Mouse (Mus musculus): ENCODE data around the gene Gm11037. TPM values are rescaled to one million over a fixed set of nuclear protein-coding genes. Genes with fewer than 3 reads are reported as not detected.

Gm11037 gene
- total RNA-seq (2014; rRNA removed) (not detected in 2 replicates), polyA plus RNA-seq (2015; fragmentation: Nextera tagmentation; extraction: Ambion mirVana) (not detected in 2 replicates)

DNA sequence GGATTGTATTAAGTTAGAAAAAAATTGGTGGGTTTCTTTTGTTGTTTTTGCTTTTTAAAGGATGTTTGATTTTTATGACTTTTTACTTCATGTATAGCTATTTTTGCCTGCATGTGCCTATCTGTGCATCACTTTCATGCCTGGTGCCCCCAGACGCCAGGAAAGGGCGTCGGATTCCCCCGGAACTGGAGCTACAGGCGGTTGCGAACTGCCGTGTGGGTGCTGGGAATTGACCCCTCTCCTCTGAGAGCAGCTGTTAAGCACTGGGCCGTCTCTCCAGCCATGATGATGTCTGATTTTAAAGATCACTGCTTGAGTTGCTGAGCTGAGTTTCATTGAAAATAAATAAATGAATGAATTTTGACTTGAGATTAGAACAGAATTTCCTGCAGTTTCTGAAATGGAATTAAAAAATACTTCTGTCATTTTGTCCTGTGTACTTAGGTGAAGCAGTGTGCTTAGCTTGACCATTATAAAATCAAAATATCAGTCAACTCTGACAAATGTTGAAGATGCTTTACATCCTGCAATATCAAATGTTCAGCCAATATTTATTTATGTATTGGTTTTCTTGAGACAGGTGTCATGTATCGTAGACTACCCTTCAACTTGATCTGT, at the start of gene Gm11037:
TSS of gene Gm11037 (plus strand) at position 568 of the 618 bp plus-strand sequence.
- no peaks in the 10 kb centered on the region for H3K9me3 ChIP-seq (ENCODE audit: low read length)
- no peak within 1 kb of the TSS for H3K4me3 ChIP-seq (ENCODE audit: low read depth, low read length)
- 87% methylated on average over 9 of the region's 9 CpGs for WGBS
- H3K4me1 ChIP-seq (ENCODE audit: insufficient read depth, low read length) = no peaks in the 10 kb centered on the region
- ATAC-seq (ENCODE audit: low FRiP score) (no peak), DNase-seq (ENCODE audit: low spot score) (no peak)
- H3K27me3 ChIP-seq (ENCODE audit: insufficient read depth, low read length) = no peaks in the 10 kb centered on the region
- TF ChIP-seq CTCF (IDR thresholded peaks at IDR 0.05) = no peak
- no peak within 1 kb of the TSS for H3K4me2 ChIP-seq (ENCODE audit: low read depth, low read length, poor library complexity, severe bottlenecking)
- no peaks in the 10 kb centered on the region for H3K36me3 ChIP-seq (ENCODE audit: insufficient read depth, low read length)
- H3K27ac ChIP-seq (ENCODE audit: low read depth, low read length) = no peak within 1 kb of the TSS
- no peak within 1 kb of the TSS for H3K9ac ChIP-seq (replicated peaks; ENCODE audit: low read length, poor library complexity, severe bottlenecking)

DNA sequence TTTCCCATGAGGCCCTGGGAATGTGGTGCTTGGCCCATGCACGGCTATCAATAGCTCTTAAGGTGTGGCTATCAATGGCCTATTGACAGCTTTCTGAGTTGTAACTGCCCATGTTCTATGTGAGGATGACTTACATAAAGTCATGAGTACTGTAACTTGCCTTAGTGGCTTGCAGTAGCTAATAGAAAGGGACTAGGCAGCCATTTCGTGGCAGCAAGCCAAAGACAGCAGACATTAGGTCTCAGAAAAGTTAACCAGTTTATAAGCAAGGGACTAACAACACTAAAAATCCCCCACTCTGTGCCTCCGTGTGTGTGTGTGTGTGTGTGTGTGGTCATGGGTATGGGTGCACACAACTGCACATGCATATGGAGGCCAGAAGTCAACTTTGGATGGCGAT, 49.1 kb upstream of the Gm11037 start:
- no peak for DNase-seq (ENCODE audit: low spot score)
- TF ChIP-seq CTCF (IDR thresholded peaks at IDR 0.05) = no peak
- H3K9ac ChIP-seq (replicated peaks; ENCODE audit: low read length, poor library complexity, severe bottlenecking) = no peak overlapping the region
- no peaks in the 10 kb centered on the region for H3K4me1 ChIP-seq (ENCODE audit: insufficient read depth, low read length)
- no peaks in the 10 kb centered on the region for H3K27me3 ChIP-seq (ENCODE audit: insufficient read depth, low read length)
- no peak for ATAC-seq (ENCODE audit: low FRiP score)
- H3K36me3 ChIP-seq (ENCODE audit: insufficient read depth, low read length) = no peaks in the 10 kb centered on the region
- H3K4me3 ChIP-seq (ENCODE audit: low read depth, low read length) = no peak overlapping the region
- H3K9me3 ChIP-seq (ENCODE audit: low read length) = no peaks in the 10 kb centered on the region
- H3K27ac ChIP-seq (ENCODE audit: low read depth, low read length) = no peak overlapping the region
- WGBS = 91% methylated on average over 4 of the region's 4 CpGs
- no peak overlapping the region for H3K4me2 ChIP-seq (ENCODE audit: low read depth, low read length, poor library complexity, severe bottlenecking)

DNA sequence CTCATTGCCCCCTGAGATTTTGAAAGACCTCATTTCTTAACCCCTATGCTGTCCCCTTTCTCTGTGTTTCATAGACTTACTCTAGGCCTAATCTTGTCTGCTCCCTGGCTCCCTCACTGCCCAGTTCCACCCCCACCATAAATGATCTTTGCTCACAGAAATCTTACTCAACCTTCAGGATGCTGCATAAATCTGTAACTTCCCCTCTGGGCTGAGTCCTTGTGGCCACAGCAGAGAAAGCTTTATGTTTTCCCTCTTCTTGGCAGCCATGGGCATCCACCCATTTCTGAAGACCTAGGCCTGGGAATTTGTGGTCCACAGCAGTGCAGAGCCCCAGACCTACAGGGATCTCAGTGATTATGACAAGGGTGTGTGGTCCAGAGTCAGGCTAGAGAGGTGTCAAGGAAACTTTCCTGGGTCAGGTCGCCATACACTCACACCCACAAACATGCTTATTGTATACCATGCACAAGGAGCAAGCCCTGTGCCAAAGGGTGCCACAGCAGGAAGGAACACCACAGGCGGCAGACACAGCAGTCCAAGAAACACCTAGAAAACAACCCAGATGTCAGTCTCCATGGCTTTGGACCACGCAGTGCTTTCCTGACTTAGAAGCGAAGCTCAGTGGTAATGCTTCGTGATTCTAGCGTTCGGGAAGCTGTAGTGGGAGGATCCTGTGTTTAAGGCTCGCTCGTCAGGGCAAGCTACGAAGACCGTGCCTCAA, 46.5 kb upstream of the Gm11037 start, which contains the start of gene Siglec1:
TSS of gene Siglec1 (minus strand) at position 99 of the 724 bp plus-strand sequence.
- no peak within 1 kb of the TSS for H3K27ac ChIP-seq (ENCODE audit: low read depth, low read length)
- H3K9ac ChIP-seq (replicated peaks; ENCODE audit: low read length, poor library complexity, severe bottlenecking) = no peak within 1 kb of the TSS
- DNase-seq (ENCODE audit: low spot score) (no peak), ATAC-seq (ENCODE audit: low FRiP score) (no peak)
- H3K4me3 ChIP-seq (ENCODE audit: low read depth, low read length) = no peak within 1 kb of the TSS
- no peaks in the 10 kb centered on the region for H3K9me3 ChIP-seq (ENCODE audit: low read length)
- TF ChIP-seq CTCF (IDR thresholded peaks at IDR 0.05) = no peak
- no peaks in the 10 kb centered on the region for H3K36me3 ChIP-seq (ENCODE audit: insufficient read depth, low read length)
- no peak within 1 kb of the TSS for H3K4me2 ChIP-seq (ENCODE audit: low read depth, low read length, poor library complexity, severe bottlenecking)
- H3K4me1 ChIP-seq (ENCODE audit: insufficient read depth, low read length) = no peaks in the 10 kb centered on the region
- no peaks in the 10 kb centered on the region for H3K27me3 ChIP-seq (ENCODE audit: insufficient read depth, low read length)
- 80% methylated on average over 11 of the region's 11 CpGs for WGBS

DNA sequence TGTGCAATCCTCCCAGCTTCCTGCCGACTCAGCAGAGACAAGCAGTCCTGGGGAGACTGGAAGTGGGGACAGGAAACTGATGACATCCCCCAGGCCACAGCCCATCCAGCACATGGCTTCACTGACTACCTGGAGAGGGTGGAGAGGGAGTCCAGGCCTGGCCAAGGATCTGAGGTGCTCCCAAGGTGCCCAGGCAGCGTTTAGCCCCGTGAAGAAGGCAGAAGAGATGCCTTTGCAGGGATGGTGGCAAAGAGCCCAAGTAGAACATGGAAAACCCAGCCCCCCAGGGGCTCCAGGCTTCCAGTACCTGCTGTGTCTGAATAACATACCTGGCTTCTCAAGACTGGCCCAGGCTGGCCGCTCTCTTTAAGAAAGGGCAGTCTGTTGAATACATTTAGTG, 44.7 kb upstream of the Gm11037 start:
- Histone ChIP-seq H3K4me1 (ENCODE audit: insufficient read depth, low read length) (no peaks in the 10 kb centered on the region), H3K36me3 (ENCODE audit: insufficient read depth, low read length) (no peaks in the 10 kb centered on the region), H3K4me2 (ENCODE audit: low read depth, low read length, poor library complexity, severe bottlenecking) (no peak overlapping the region), H3K9me3 (ENCODE audit: low read length) (no peaks in the 10 kb centered on the region), H3K4me3 (ENCODE audit: low read depth, low read length) (no peak overlapping the region), H3K27ac (ENCODE audit: low read depth, low read length) (no peak overlapping the region), H3K9ac (replicated peaks; ENCODE audit: low read length, poor library complexity, severe bottlenecking) (no peak overlapping the region), H3K27me3 (ENCODE audit: insufficient read depth, low read length) (no peaks in the 10 kb centered on the region)
- ATAC-seq (ENCODE audit: low FRiP score) = no peak
- no peak for TF ChIP-seq CTCF (IDR thresholded peaks at IDR 0.05)
- WGBS = 84% methylated on average over 4 of the region's 4 CpGs
- no peak for DNase-seq (ENCODE audit: low spot score)

DNA sequence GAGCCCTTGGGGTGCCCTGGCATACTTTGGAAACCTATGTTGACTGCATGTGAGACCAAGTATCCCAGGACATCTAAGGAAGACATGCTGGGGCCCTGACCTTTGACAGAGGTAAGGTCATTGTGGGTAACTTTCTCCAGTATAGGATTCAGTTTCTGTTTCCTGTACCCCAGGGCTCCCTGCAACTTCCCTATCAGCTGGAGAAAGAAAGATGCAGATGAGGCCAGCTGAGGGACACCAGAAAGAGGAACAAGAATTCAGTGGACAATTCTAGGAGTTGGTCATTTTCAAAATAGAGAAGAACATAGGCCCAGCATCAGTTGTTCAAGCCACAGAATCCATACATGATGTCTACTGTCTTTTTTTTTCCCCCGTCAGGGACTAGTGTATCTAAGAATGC, 43.7 kb upstream of the Gm11037 start:
- H3K4me3 ChIP-seq (ENCODE audit: low read depth, low read length) = no peak overlapping the region
- 81% methylated on average over 1 of the region's 1 CpGs for WGBS
- no peak for ATAC-seq (ENCODE audit: low FRiP score)
- no peak overlapping the region for H3K4me2 ChIP-seq (ENCODE audit: low read depth, low read length, poor library complexity, severe bottlenecking)
- H3K27ac ChIP-seq (ENCODE audit: low read depth, low read length) = no peak overlapping the region
- H3K9ac ChIP-seq (replicated peaks; ENCODE audit: low read length, poor library complexity, severe bottlenecking) = no peak overlapping the region
- H3K36me3 ChIP-seq (ENCODE audit: insufficient read depth, low read length) = no peaks in the 10 kb centered on the region
- no peak for DNase-seq (ENCODE audit: low spot score)
- TF ChIP-seq CTCF (IDR thresholded peaks at IDR 0.05) = no peak
- no peaks in the 10 kb centered on the region for H3K27me3 ChIP-seq (ENCODE audit: insufficient read depth, low read length)
- H3K9me3 ChIP-seq (ENCODE audit: low read length) = no peaks in the 10 kb centered on the region
- H3K4me1 ChIP-seq (ENCODE audit: insufficient read depth, low read length) = no peaks in the 10 kb centered on the region

DNA sequence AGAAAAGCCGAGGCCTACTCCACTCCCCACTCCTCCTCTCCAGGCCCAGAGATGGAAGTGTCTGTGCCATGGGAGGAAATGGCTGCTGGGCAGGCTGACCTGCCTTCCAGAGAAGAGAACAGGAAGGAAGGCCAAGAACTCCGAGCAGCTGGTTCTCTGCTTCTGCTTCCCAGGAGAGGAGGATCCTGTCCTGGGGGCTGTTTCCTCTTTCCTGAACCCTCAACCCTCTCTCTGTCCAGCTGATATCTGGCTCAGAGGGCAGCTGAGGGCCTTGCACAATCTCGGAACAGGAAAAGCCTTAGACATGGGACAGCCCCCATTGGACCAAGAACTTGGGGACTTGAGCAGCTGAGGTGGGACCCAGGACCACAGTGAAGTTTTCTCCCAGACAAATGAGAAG, 42.4 kb upstream of the Gm11037 start:
- no peak for TF ChIP-seq CTCF (IDR thresholded peaks at IDR 0.05)
- no peak overlapping the region for H3K4me2 ChIP-seq (ENCODE audit: low read depth, low read length, poor library complexity, severe bottlenecking)
- H3K27ac ChIP-seq (ENCODE audit: low read depth, low read length) = no peak overlapping the region
- DNase-seq (ENCODE audit: low spot score) (no peak), ATAC-seq (ENCODE audit: low FRiP score) (no peak)
- WGBS = 92% methylated on average over 3 of the region's 3 CpGs
- H3K4me3 ChIP-seq (ENCODE audit: low read depth, low read length) = no peak overlapping the region
- H3K4me1 ChIP-seq (ENCODE audit: insufficient read depth, low read length) = no peaks in the 10 kb centered on the region
- H3K36me3 ChIP-seq (ENCODE audit: insufficient read depth, low read length) = no peaks in the 10 kb centered on the region
- H3K27me3 ChIP-seq (ENCODE audit: insufficient read depth, low read length) = no peaks in the 10 kb centered on the region
- H3K9me3 ChIP-seq (ENCODE audit: low read length) = no peaks in the 10 kb centered on the region
- no peak overlapping the region for H3K9ac ChIP-seq (replicated peaks; ENCODE audit: low read length, poor library complexity, severe bottlenecking)

Data from midbrain, postnatal 0 days (tissue).